Mouse (Mus musculus): ENCODE measurements around the gene Akap7.

DNA sequence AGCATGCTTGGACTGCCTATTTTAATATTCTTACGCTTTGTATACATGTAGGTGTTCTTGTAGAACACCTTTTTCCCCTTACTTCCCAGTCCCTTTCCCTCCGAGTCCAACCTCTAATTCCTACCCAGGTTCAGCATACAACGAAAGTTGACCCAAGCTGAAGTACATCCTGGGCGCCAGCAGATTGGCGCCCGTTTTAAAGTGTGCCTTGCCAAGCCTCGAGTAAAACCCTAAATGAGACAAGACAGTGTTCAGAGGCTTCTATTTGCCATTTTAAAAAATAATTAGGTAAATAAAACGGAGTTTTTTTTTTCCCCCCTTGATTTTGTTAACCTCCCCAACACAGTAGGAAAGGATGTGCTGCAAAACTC is 11.4 kb downstream of the Akap7 start:
- TF ChIP-seq CTCF (IDR thresholded peaks at IDR 0.05; ENCODE audit: low read depth), result no peak
- no peak for TF ChIP-seq EP300 (optimal IDR thresholded peaks at IDR 0.05)

All from stomach, postnatal 0 days (tissue).